Mouse (Mus musculus): ENCODE data around the gene Gdf11. TPM values are rescaled to one million over a fixed set of nuclear protein-coding genes. Genes with fewer than 3 reads are reported as not detected.

The Gdf11 gene
- total RNA-seq (2023) = under 1 TPM; 0.15 to 0.20 TPM

GRCm38 (mm10) chr10:128891296-128892094 lies at the start of gene Gdf11:
Gdf11 (minus strand) TSS chr10:128891718.

DNA sequence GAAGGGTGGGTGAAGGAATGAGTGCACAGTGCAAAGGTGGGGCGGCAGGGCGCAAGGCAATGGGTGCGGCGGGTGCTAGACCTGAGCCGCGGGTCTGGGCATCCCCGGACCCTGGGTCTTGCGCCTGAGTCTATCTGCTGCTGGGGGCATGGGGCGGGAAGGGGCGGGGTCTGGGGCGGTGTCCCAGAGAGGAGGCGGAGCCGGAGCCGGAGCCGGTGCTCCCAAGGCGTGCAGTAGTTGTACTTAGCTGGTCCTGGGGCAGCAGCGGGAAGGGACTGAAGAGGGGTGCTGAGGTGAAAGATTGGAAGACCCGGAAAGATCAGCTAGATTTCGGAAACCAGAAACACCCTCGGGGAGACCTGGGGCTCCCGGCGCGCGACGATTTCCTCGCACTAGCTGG lies 42.1 kb upstream of the Gdf11 start, which contains the start of gene Itga7:
Itga7 (plus strand) TSS at position 245 of the 400 bp plus-strand sequence.

GRCm38 (mm10) chr10:128923935-128924334 lies 32.4 kb upstream of the Gdf11 start, which contains the start of gene Bloc1s1:
Bloc1s1 (minus strand) TSS chr10:128924035.

GRCm38 (mm10) chr10:128922822-128923012 lies 31.2 kb upstream of the Gdf11 start, which contains the start of gene Rdh5:
Rdh5 (minus strand) TSS chr10:128922888.

DNA sequence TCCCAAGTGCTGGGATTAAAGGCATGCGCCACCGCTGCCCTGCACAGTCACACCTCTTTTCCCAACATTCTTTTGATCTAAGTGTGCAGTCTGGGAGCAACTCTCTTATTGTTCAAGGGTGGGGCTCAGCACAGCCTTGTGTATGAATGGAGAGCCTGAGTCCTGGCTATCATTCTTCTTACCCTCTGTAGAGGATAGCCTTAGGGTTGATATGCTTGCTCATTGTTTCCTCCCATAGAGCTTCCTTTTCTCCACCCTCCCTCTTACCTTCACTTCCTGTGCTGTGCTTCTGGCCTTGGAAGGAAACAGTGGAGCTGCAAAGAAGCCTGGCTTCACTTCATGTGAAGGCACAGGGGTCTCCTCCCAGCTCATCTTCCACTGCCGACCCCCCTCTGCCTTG lies 9.2 kb upstream of the Gdf11 start, which contains the start of gene Cd63:
Cd63 (plus strand) TSS at position 292 of the 400 bp plus-strand sequence.

Other genes with a start within 250 kb of the Gdf11 start
- gene Ikzf4, start 245.7 kb downstream of the Gdf11 start, total RNA-seq (2023) = not detected
- gene Suox, start 217.6 kb downstream of the Gdf11 start, total RNA-seq (2023) = 1 to 10 TPM; 2.3 to 3.2 TPM
- 100 to 1,000 TPM; 110 to 114 TPM for gene Rab5b, start 195.5 kb downstream of the Gdf11 start, total RNA-seq (2023)
- 1 to 10 TPM; 1.6 to 2.2 TPM for gene Pmel, start 187.5 kb downstream of the Gdf11 start, total RNA-seq (2023)
- gene Cdk2, start 186.7 kb downstream of the Gdf11 start, total RNA-seq (2023) = 10 to 100 TPM; 74.7 to 85.8 TPM
- 10 to 100 TPM; 50.1 to 52.9 TPM for gene Dgka, start 146.9 kb downstream of the Gdf11 start, total RNA-seq (2023)
- 10 to 100 TPM; 18.5 to 21.6 TPM for gene Pym1, start 143.8 kb downstream of the Gdf11 start, total RNA-seq (2023)
- gene Mmp19, start 100.8 kb downstream of the Gdf11 start, total RNA-seq (2023) = 1 to 10 TPM; 4.4 to 6.1 TPM
- 10 to 100 TPM; 67.2 to 71.3 TPM for gene Dnajc14, start 87.7 kb downstream of the Gdf11 start, total RNA-seq (2023)
- gene Tmem198b, start 87.3 kb downstream of the Gdf11 start, total RNA-seq (2023) = 1 to 10 TPM; 4.8 to 5.1 TPM
- 10 to 100 TPM; 33.1 to 39.1 TPM for gene Sarnp, start 74.4 kb downstream of the Gdf11 start, total RNA-seq (2023)
- gene Ormdl2, start 70.1 kb downstream of the Gdf11 start, total RNA-seq (2023) = 10 to 100 TPM; 17.9 to 23.0 TPM
- 100 to 1,000 TPM; 129 to 165 TPM for gene Cd63, start 9.3 kb upstream of the Gdf11 start, total RNA-seq (2023)
- 1 to 10 TPM; 5.5 to 6.2 TPM for gene Rdh5, start 31.2 kb upstream of the Gdf11 start, total RNA-seq (2023)
- 100 to 1,000 TPM; 100 to 105 TPM for gene Bloc1s1, start 32.3 kb upstream of the Gdf11 start, total RNA-seq (2023)
- gene Itga7, start 42.1 kb upstream of the Gdf11 start, total RNA-seq (2023) = under 1 TPM; 0.13 to 0.42 TPM
- gene Mettl7b, start 69.3 kb upstream of the Gdf11 start, total RNA-seq (2023) = not detected
- gene Olfr9, start 97.7 kb upstream of the Gdf11 start, total RNA-seq (2023) = not detected
- gene Olfr763, start 119.1 kb upstream of the Gdf11 start, total RNA-seq (2023) = not detected
- gene Olfr764-ps1, start 148.2 kb upstream of the Gdf11 start, total RNA-seq (2023) = not detected
- gene Olfr765, start 158.3 kb upstream of the Gdf11 start, total RNA-seq (2023) = not detected
- not detected for gene Olfr766-ps1, start 177.3 kb upstream of the Gdf11 start, total RNA-seq (2023)
- gene Olfr767, start 191.2 kb upstream of the Gdf11 start, total RNA-seq (2023) = not detected
- not detected for gene Olfr768, start 207.7 kb upstream of the Gdf11 start, total RNA-seq (2023)
- gene Olfr769, start 226.1 kb upstream of the Gdf11 start, total RNA-seq (2023) = not detected
- not detected for gene Olfr770, start 247.3 kb upstream of the Gdf11 start, total RNA-seq (2023)